Mouse (Mus musculus) liver, adult (tissue): ENCODE data around the gene Them7.

Experiments
- GATA4 ChIP-seq: IDR thresholded peaks from 2 replicates; pipeline ENCODE4 v1.6.1; 2014; ENCODE audit warnings: mild to moderate bottlenecking, low read length; ENCODE audit not compliant: insufficient replicate concordance

The Them7 gene

GRCm38 (mm10) chr2:105372156-105372555 is 148.0 kb downstream of the Them7 start:
- no peak for TF ChIP-seq GATA4

- no peak for TF ChIP-seq GATA4
Measured at GRCm38 (mm10) chr2:105372727-105373126, 148.6 kb downstream of the Them7 start.

GRCm38 (mm10) chr2:105373658-105374057 is 149.5 kb downstream of the Them7 start:
- TF ChIP-seq GATA4: no peak

GRCm38 (mm10) chr2:105375261-105375660 is 151.1 kb downstream of the Them7 start:
- TF ChIP-seq GATA4: no peak

- TF ChIP-seq GATA4: no peak
Measured at GRCm38 (mm10) chr2:105375705-105376104, 151.6 kb downstream of the Them7 start.

- no peak for TF ChIP-seq GATA4
Measured at GRCm38 (mm10) chr2:105379682-105380081, 155.6 kb downstream of the Them7 start.

- no peak for TF ChIP-seq GATA4
Measured at GRCm38 (mm10) chr2:105380757-105381319, 156.7 kb downstream of the Them7 start.

GRCm38 (mm10) chr2:105383063-105383462 is 158.9 kb downstream of the Them7 start:
- TF ChIP-seq GATA4: no peak

GRCm38 (mm10) chr2:105384998-105385397 is 160.9 kb downstream of the Them7 start:
- no peak for TF ChIP-seq GATA4

- TF ChIP-seq GATA4: no peak
Measured at GRCm38 (mm10) chr2:105386418-105386817, 162.3 kb downstream of the Them7 start.

- no peak for TF ChIP-seq GATA4
Measured at GRCm38 (mm10) chr2:105389007-105389890, 165.1 kb downstream of the Them7 start.

GRCm38 (mm10) chr2:105390653-105391413 is 166.7 kb downstream of the Them7 start:
- TF ChIP-seq GATA4: no peak

GRCm38 (mm10) chr2:105391414-105391784 is 167.3 kb downstream of the Them7 start:
- no peak for TF ChIP-seq GATA4

GRCm38 (mm10) chr2:105392514-105392913 is 168.4 kb downstream of the Them7 start:
- TF ChIP-seq GATA4: no peak

GRCm38 (mm10) chr2:105394375-105394774 is 170.3 kb downstream of the Them7 start:
- no peak for TF ChIP-seq GATA4

GRCm38 (mm10) chr2:105396066-105396465 is 171.9 kb downstream of the Them7 start:
- TF ChIP-seq GATA4: peak; percentile 86; the same call in 1 of the 2 replicates
